Mouse (Mus musculus) c-Kit-positive CD71-negative TER-119-negative erythroid progenitor cells, embryonic 14.5 days (primary cell): ENCODE results near the gene Gm44805.
"Not testable (repeated sequence)": the region's sequence is repeated elsewhere in the genome, so short reads cannot be mapped to it uniquely, and the experiment has no call there.

Experiments used
- DNase-seq: peaks from one replicate; pipeline ENCODE4 v3.0.0-alpha.2; 2013; ENCODE audit warnings: low read depth

The Gm44805 gene

GRCm38 (mm10) chr7:19698907-19699826, 17.9 kb upstream of the Gm44805 start, which contains the start of gene Apoe:
Gene Apoe, minus strand, starts transcription at chr7:19699188.
- DNase-seq, result no peak

- DNase-seq, result no peak
Observed at GRCm38 (mm10) chr7:19697949-19698906, 17.0 kb upstream of the Gm44805 start.

GRCm38 (mm10) chr7:19696336-19696873, 15.2 kb upstream of the Gm44805 start:
- no peak for DNase-seq

DNA sequence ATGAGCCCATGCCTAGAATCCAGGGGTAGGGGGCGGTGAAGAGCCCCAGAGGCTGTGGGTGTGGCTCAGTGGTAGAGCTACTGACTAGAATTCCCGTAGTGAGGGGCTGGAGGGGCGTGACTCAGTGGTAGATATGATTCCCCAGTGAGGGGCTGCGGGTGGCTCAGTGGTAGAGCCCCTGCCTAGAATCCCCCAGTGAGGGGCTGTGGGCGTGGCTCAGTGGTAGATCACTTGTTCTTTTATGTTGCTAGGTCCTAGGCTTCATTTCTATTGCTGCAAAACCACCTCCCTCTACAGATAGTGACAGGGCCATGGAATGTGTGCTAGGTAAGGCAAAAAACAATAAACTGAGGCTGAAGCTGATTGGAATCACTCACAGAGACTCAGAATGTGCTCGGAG, 14.7 kb upstream of the Gm44805 start:
- no peak for DNase-seq

GRCm38 (mm10) chr7:19695213-19695594, 14.0 kb upstream of the Gm44805 start:
- DNase-seq, result no peak

- no peak for DNase-seq
Observed at GRCm38 (mm10) chr7:19694336-19695212, 13.4 kb upstream of the Gm44805 start.

DNA sequence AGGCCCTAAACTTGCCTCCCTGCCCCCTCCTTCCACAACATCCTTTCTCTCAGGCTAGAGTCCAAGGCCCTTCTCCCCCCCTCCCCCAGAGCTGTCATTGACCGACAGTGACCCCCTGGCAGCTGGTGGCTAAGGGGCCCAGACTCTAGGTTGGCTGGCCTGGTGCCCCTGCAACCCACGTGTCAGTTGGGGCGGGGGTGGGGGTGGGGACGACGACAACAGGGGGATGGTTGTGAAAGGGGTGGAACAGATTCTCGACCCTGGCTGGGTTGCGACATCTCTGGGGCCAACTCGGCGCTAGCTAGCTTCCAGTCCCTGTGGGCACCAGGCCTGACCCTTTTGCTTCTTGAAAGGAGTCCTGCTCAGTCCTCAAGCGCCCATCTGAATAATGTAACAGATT, 12.2 kb upstream of the Gm44805 start:
- DNase-seq, result no peak

DNA sequence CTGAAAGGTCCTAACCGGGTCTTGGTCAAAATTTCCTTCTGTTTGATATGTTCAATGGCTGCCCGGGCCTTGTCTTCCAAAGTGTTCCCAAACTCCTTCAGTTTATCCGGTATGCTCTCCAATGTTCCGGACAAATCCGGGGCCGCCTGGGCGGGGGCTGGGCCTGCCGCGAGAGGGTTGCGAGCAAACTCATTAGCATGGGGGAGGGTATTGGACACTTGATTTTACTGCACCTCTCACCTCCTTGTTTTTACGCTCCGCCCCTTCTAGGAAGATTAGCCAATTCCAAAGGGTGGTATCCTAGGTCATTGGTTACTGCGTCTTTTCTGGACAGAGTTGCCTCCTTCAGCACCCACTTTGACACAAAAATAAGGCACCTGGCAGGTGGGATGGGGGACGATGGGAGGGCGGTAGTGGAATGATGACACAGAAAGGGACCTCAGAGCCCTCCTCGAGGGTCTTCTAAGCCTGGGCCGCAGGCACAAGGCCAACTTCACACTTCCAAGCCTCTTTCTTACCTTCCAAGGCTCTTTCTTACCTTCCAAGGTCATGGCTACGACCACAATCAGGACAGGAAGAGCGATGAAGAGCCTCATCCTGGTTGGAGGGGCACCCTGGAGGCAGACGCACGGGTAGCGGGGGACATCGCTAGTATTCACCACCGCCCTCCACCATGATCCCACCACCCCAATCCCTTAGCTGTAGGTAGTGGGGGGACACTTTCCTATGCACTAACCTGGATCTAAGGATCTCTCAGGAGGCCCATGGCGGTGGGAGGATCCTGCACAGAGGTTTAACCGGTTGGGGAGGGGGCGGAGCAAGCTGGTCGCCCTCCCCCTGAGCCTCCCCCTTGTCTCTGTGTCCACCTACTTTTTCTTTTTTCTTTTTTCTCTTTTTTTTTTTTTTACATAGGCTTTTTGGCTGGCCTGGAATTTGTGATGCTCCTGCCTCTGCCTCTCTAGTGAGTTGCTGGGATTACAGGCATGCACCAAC, 10.9 kb upstream of the Gm44805 start, which contains the start of gene Apoc1:
Gene Apoc1, minus strand, starts transcription at position 788 of the 993 bp plus-strand sequence.
- DNase-seq, result no peak

DNA sequence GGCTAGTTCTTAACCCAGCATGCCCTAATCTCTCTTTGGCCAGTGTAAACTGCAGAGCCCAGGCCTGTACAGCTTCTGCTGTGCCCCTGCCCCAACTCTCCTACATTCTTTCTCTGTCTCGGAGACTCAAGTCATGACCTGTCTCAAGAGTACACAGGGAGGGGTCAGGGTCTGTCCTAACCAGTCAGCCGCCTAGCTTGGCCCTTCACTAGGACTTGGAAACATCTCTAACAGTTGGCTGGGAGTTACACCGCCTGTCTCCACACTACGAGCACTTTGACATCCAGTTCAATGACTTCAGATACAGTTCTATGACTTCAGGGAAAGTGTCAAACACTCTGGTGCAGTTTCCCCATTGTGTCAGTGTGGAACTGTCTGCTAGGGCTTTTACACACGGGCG, 10.2 kb upstream of the Gm44805 start:
- DNase-seq, result no peak

DNA sequence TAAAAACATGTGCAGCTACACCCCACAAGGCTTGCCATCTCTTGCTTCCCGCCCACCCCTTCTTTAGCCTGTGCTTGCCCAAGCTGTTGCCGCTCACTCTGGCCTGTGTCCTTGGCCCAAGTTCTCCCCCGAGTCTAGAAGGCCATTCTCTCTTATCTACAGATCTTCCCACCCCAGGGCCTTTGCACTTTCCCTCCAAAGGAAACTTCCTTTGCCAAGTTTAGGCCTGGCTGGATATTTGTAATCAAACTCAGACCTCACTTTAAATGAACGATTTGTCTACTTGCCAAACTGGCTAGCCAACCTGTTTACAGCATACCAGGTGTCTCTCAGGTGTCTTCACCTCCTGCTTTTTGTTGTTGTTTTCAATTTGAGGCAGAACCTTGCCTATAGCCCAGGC, 9.6 kb upstream of the Gm44805 start:
- DNase-seq, result no peak

GRCm38 (mm10) chr7:19688611-19689010, 7.4 kb upstream of the Gm44805 start:
- DNase-seq, result no peak

DNA sequence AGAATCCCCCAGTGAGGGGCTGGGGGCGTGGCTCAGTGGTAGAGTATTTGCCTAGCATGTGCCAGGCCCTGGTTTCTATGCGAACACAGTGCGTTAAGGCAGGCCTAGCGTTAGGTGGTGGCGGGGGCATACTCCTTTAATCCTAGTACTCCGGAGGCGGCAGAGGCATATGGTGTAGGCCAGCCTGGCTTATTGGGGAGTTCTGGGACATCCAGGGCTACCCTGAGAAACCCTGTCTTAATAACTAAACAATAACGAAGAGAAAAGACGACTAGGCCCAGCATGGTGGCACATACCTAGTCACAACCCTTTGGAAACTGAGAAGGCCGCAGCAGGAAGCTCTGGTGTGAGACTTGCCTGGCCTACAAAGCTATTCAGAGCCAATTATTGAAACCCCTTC, 6.9 kb upstream of the Gm44805 start:
- DNase-seq, result no peak

DNA sequence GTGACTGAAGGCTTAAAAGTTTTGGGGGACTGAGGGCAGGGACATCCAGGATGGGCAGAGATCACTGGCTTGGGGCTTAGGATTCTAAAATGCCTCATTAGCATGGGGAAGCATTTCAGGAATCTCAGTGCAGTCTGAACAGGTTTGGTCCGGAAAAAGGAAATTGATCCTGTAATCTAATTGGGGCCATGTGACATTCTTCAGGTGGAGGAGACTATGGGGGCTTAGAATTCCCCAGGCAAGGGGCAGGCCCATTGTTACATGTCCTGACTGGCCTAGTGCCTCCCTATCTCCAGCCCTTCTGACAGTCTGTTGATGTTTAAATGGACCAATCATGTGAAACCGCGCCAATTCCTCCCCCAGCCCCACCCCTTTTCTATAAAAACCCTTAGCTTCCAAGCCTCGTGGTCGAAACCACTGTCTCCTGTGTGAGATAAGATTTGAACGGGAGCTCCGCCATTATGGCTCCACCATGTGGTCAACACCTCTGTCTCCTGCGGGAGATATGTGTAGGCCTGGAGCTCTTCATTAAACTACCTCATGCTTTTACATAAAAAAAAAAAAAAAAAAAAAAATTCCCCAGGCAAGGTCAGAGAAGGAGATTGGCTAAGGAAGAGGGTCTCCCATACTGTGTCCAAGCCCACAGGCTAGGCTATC, 5.8 kb upstream of the Gm44805 start:
- not testable (repeated sequence) for DNase-seq

DNA sequence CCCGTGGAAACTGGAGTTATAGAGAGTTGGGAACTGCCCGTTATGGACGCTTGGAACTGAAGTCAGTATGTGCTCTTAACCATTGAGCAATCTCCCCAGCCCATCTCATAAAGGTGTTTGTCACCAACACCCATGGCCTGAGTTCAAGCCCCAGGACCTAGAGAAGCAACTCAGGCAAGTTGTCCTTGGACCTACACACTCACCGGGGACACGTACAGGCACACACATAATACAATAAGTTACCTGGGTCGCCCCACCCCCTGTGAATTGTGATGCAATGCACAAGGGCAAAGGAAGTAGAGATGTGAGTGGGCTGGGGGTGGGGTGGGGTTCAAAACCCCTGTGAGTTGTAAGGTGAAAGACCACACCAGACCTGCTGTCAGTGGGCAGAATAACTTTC, 5.3 kb upstream of the Gm44805 start:
- no peak for DNase-seq

- no peak for DNase-seq
Observed at GRCm38 (mm10) chr7:19685374-19685773, 4.2 kb upstream of the Gm44805 start.

DNA sequence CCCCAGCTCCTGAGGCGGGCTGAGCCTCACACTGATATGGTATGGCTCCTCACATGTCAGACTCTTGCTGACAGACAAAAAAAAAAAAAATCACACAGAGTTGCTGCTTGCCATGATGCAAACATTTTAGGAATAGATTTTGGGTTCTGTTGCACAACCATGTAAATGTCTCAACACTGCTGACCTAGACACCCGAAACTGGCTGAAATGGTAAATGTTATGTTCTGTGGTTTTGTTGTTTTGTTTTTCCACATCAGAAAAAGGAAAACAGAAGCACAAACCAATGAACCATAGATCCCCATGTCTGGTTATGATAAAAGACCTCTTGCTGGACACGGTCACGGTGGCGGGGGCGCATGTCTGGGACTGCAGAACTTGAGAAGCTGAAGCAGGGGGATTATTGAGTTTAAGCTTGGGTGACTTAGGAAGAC, 2.6 kb upstream of the Gm44805 start:
- no peak for DNase-seq

DNA sequence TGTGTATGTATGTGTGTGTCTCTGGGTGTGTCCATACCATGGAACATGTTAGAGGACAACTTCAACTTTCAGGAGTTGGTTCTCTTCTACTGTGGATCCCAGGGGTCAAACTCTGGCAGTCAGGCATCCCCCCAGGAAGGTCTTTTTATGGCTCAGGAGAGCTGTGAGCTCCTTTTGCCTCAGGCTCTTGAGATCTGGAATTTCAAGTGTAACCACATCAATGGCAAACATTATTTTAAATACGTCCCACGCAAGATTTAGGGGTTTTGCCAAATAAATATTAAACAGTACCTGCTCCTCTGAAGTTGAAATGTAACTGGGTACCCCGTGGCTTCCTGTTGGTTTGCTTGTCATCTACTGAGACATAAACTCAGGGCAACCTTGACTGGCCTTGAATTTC, 1.8 kb upstream of the Gm44805 start:
- no peak for DNase-seq

- no peak for DNase-seq
Observed at GRCm38 (mm10) chr7:19680702-19681101, 521 bp downstream of the Gm44805 start.

DNA sequence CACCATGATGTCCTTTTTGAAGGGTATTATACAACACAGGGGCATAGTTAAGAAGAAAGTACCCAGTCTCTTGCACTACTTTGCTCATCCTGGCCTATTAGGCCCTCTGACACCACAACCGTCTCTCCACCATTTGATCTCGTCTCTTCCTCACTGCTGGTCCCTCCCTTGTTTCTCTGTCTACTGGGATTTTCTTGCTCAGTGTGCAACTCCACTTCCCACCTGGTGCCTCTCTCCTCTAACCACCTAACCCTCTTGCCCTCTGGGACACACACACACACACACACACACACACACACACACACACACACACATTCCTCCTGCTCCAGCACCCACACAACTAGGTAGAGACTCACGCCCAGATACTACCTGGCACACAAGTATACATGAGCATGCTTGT, 2.3 kb downstream of the Gm44805 start:
- no peak for DNase-seq

DNA sequence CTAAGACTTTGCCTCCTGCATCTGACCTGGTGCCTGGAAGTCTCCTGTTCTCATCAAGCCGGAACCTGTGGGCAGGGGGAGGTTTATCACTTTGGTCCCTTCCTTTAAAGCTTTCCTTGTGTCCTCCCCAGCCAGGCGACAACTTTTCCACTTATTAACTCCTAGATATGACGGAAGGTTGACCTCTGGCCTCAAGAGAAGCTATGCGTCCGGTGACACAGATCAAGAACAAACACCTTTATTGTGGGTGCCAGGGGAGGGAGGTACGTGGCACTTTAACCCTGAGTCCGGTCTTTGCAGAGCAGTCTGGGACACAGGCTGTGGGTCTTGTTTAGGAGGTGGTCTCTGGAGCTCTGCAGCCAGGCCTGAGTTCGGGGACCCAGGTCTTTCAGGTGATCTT, 3.4 kb downstream of the Gm44805 start, which contains the start of gene Apoc2:
Gene Apoc2, minus strand, starts transcription at position 70 of the 400 bp plus-strand sequence.
- no peak for DNase-seq
